Mouse (Mus musculus) stomach, postnatal 0 days (tissue): ENCODE measurements around the gene Tet3.

Experiments
- CTCF ChIP-seq: IDR thresholded peaks from 2 replicates; pipeline ENCODE4 v1.5.1; 2016; ENCODE audit warnings: antibody characterized with exemption, low read depth, mild to moderate bottlenecking, moderate library complexity
- EP300 ChIP-seq: optimal IDR thresholded peaks from 2 replicates; pipeline ENCODE3; 2016; ENCODE audit warnings: antibody characterized with exemption

GRCm38 (mm10) chr6:83350851-83351405, 108.0 kb downstream of the Tet3 start:
- TF ChIP-seq CTCF (no peak), EP300 (no peak)
